Mouse (Mus musculus): Measurements from ENCODE around the gene A930018P22Rik.

DNA sequence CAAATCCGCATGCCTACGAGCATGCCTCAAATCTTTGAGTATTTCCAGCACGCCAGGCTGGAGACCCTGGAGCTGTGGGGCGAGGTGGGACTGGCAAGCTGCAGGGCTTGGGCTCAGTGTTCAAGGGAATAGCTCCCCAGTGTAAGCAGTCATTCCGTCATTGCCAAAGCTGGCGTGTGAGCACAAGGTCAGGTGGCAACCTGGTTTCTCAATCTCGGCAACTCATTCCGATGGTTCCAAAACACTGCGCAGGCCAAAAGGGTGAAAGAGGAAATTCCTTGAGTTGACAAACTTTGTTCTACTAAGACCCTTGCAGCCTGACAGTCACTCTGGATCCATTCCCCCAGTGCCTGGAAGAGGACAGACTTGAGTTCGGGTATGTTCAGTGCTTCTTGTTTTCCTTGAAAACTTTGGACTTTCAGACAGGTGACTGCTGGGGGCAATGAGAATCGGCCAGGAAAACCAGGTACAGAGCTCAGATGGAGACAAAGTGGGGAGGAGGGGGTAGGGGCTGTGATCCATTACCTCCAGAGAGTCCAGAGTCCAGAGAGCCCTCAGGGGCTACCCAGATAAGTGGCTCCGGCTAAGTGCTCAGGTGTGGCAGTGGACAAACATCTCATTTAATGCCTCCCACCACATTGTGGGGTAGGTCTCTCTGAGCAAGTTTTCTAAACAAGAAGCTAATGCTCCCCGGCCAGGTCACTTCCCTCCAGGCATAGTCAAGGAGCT, 6.4 kb downstream of the A930018P22Rik start:
- TF ChIP-seq POLR2A (IDR thresholded peaks at IDR 0.05; ENCODE audit: low read depth, low read length): no peak
- no peak for TF ChIP-seq CTCF (IDR thresholded peaks at IDR 0.05; ENCODE audit: extremely low read depth, insufficient read length, insufficient replicate concordance, low read depth, low read length)
